Mouse (Mus musculus): ENCODE data around the gene Klk1b8.
"Not testable (repeated sequence)": the region's sequence is repeated elsewhere in the genome, so short reads cannot be mapped to it uniquely, and the experiment has no call there.

The Klk1b8 gene

GRCm38 (mm10) chr7:43950364-43950763 lies at the start of gene Klk1b8:
Klk1b8 (plus strand) TSS chr7:43950664.
- ATAC-seq (ENCODE audit: insufficient number of reproducible peaks, low FRiP score, low TSS enrichment): no peak

- ATAC-seq (ENCODE audit: insufficient number of reproducible peaks, low FRiP score, low TSS enrichment): no peak
These were observed 35.6 kb upstream of the Klk1b8 start for GRCm38 (mm10) chr7:43914821-43915220.

GRCm38 (mm10) chr7:43918426-43918825 lies 32.0 kb upstream of the Klk1b8 start:
- no peak for ATAC-seq (ENCODE audit: insufficient number of reproducible peaks, low FRiP score, low TSS enrichment)

GRCm38 (mm10) chr7:43918871-43919270 lies 31.6 kb upstream of the Klk1b8 start:
- ATAC-seq (ENCODE audit: insufficient number of reproducible peaks, low FRiP score, low TSS enrichment): no peak

- ATAC-seq (ENCODE audit: insufficient number of reproducible peaks, low FRiP score, low TSS enrichment): peak; percentile 76; the same call in 1 of the 2 replicates
These were observed 30.7 kb upstream of the Klk1b8 start for GRCm38 (mm10) chr7:43919559-43920451.

GRCm38 (mm10) chr7:43920582-43920981 lies 29.9 kb upstream of the Klk1b8 start:
- no peak for ATAC-seq (ENCODE audit: insufficient number of reproducible peaks, low FRiP score, low TSS enrichment)

- ATAC-seq (ENCODE audit: insufficient number of reproducible peaks, low FRiP score, low TSS enrichment): no peak
These were observed 29.4 kb upstream of the Klk1b8 start for GRCm38 (mm10) chr7:43921087-43921486.

- no peak for ATAC-seq (ENCODE audit: insufficient number of reproducible peaks, low FRiP score, low TSS enrichment)
These were observed 28.5 kb upstream of the Klk1b8 start for GRCm38 (mm10) chr7:43921941-43922340.

GRCm38 (mm10) chr7:43925985-43926384 lies 24.5 kb upstream of the Klk1b8 start:
- ATAC-seq (ENCODE audit: insufficient number of reproducible peaks, low FRiP score, low TSS enrichment): no peak

- no peak for ATAC-seq (ENCODE audit: insufficient number of reproducible peaks, low FRiP score, low TSS enrichment)
These were observed 21.9 kb upstream of the Klk1b8 start for GRCm38 (mm10) chr7:43928521-43928920.

- ATAC-seq (ENCODE audit: insufficient number of reproducible peaks, low FRiP score, low TSS enrichment): no peak
These were observed 18.1 kb upstream of the Klk1b8 start for GRCm38 (mm10) chr7:43932337-43932736.

- ATAC-seq (ENCODE audit: insufficient number of reproducible peaks, low FRiP score, low TSS enrichment): no peak
These were observed 17.0 kb upstream of the Klk1b8 start, which contains the start of gene Klk15 for GRCm38 (mm10) chr7:43933440-43933839. Klk15 (plus strand) TSS chr7:43933740.

- no peak for ATAC-seq (ENCODE audit: insufficient number of reproducible peaks, low FRiP score, low TSS enrichment)
These were observed 15.7 kb upstream of the Klk1b8 start for GRCm38 (mm10) chr7:43934747-43935146.

GRCm38 (mm10) chr7:43936551-43936950 lies 13.9 kb upstream of the Klk1b8 start:
- no peak for ATAC-seq (ENCODE audit: insufficient number of reproducible peaks, low FRiP score, low TSS enrichment)

- ATAC-seq (ENCODE audit: insufficient number of reproducible peaks, low FRiP score, low TSS enrichment): not testable (repeated sequence)
These were observed 8.2 kb upstream of the Klk1b8 start for GRCm38 (mm10) chr7:43942293-43942692.

- no peak for ATAC-seq (ENCODE audit: insufficient number of reproducible peaks, low FRiP score, low TSS enrichment)
These were observed 5.7 kb upstream of the Klk1b8 start for GRCm38 (mm10) chr7:43944727-43945264.

GRCm38 (mm10) chr7:43952703-43953102 lies 2.2 kb downstream of the Klk1b8 start:
- no peak for ATAC-seq (ENCODE audit: insufficient number of reproducible peaks, low FRiP score, low TSS enrichment)

GRCm38 (mm10) chr7:43966451-43966850 lies 16.0 kb downstream of the Klk1b8 start, which contains the start of gene Klk1b1:
Klk1b1 (plus strand) TSS chr7:43966751.
- ATAC-seq (ENCODE audit: insufficient number of reproducible peaks, low FRiP score, low TSS enrichment): no peak

GRCm38 (mm10) chr7:43967058-43967457 lies 16.6 kb downstream of the Klk1b8 start:
- no peak for ATAC-seq (ENCODE audit: insufficient number of reproducible peaks, low FRiP score, low TSS enrichment)

GRCm38 (mm10) chr7:43967612-43968011 lies 17.1 kb downstream of the Klk1b8 start:
- ATAC-seq (ENCODE audit: insufficient number of reproducible peaks, low FRiP score, low TSS enrichment): no peak

GRCm38 (mm10) chr7:43975761-43976160 lies 25.3 kb downstream of the Klk1b8 start, which contains the start of gene Klk1b9:
Klk1b9 (plus strand) TSS chr7:43976061.
- not testable (repeated sequence) for ATAC-seq (ENCODE audit: insufficient number of reproducible peaks, low FRiP score, low TSS enrichment)
